Mouse (Mus musculus) c-Kit-positive CD71-positive TER-119-negative erythroid progenitor cells, embryonic 14.5 days (primary cell): ENCODE measurements around the gene Dynlt1c.
"Not testable (repeated sequence)": the region's sequence is repeated elsewhere in the genome, so short reads cannot be mapped to it uniquely, and the experiment has no call there.

Experiments used
- DNase-seq: peaks from one replicate; pipeline ENCODE4 v3.0.0-alpha.2; 2013; ENCODE audit warnings: low read depth

Gene Dynlt1c

GRCm38 (mm10) chr17:6655087-6655511 lies 53.6 kb downstream of the Dynlt1c start:
- peak; percentile 36 for DNase-seq

GRCm38 (mm10) chr17:6655567-6656281 lies 54.3 kb downstream of the Dynlt1c start, which contains the start of gene Dynlt1f:
Gene Dynlt1f (minus strand): TSS chr17:6655900.
- not testable (repeated sequence) for DNase-seq

GRCm38 (mm10) chr17:6656471-6656870 lies 55.0 kb downstream of the Dynlt1c start:
- DNase-seq: not testable (repeated sequence)

- not testable (repeated sequence) for DNase-seq
Measured at GRCm38 (mm10) chr17:6658801-6659200, 57.3 kb downstream of the Dynlt1c start, which contains the start of gene Sytl3. Gene Sytl3 (plus strand): TSS chr17:6659093.
